Mouse (Mus musculus): ENCODE results near the gene Hrh2.
A peak's percentile ranks its signal among the peaks of the same experiment; 100 is the strongest.

Gene Hrh2

DNA sequence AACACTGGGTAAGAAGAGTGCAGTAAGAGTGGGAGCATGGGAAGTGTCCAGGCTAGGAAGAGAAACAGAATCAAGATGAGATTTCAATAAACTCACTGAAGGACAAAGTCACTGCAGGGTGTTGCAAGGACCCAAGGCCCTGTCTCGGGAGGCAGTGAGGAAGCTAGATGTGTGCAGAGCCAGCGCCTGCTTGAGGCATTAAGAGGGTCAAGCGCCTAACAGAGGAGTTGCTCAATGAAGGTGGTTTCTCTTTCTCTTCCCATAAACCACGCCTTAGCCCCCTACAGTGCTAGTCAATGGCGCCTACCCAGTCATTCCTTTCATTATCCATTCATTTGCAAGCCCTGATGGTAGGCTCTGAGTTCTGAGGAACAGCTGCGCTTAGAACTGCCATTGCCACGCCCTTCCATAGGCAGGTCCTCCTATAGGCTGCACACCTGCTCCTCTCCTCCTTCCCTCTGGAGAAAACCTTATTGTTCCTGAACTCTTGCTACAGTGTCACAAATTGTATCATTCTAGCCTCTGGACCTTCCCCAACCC lies 23.9 kb downstream of the Hrh2 start:
- DNase-seq (ENCODE audit: low read depth, low spot score), result no peak

DNA sequence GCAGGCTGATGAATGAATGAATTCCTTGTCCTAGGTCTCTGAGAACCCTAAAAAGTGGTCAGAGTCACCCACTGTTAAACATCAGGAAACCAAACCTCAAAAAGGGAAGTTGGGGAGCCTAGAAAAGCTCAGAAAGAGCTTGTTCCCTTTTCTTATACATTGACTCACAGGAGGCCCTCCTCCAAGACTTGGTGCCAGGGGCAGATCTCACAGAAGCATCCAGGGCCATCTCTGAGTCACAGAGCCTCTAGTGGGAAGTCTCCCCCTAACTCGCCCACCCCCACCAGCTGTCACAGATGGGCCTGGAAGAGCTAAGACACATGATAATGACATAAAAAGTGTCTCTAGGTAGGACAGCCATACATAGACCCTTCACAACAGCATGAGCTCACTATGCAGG lies 26.4 kb downstream of the Hrh2 start:
- no peak for DNase-seq (ENCODE audit: low read depth, low spot score)

DNA sequence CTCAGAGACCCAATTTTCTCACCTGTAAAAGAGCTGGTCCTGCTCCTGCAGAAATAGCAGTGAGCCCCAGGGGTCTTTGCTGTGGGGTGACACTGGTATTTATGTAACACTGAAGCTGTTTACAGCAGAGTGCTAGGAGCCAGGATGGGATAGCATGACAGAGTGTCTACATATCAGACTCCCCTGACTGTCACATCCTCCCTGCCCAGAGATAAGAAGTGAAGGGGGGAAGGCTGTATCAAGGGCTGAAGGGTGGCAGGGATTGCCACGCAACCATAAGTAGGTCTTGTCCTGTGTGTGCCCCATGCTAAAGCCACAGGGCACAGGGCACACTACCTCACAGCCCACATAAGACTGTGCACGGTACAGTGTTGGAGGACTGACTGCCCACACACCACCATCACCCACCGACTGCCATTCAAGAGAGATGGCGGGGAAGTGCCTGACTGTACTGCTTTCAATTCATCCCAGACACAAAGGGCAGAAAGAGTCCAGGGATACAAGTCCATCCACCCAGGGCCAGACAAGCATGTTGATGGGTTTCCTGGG lies 29.8 kb downstream of the Hrh2 start:
- DNase-seq (ENCODE audit: low read depth, low spot score), result no peak

DNA sequence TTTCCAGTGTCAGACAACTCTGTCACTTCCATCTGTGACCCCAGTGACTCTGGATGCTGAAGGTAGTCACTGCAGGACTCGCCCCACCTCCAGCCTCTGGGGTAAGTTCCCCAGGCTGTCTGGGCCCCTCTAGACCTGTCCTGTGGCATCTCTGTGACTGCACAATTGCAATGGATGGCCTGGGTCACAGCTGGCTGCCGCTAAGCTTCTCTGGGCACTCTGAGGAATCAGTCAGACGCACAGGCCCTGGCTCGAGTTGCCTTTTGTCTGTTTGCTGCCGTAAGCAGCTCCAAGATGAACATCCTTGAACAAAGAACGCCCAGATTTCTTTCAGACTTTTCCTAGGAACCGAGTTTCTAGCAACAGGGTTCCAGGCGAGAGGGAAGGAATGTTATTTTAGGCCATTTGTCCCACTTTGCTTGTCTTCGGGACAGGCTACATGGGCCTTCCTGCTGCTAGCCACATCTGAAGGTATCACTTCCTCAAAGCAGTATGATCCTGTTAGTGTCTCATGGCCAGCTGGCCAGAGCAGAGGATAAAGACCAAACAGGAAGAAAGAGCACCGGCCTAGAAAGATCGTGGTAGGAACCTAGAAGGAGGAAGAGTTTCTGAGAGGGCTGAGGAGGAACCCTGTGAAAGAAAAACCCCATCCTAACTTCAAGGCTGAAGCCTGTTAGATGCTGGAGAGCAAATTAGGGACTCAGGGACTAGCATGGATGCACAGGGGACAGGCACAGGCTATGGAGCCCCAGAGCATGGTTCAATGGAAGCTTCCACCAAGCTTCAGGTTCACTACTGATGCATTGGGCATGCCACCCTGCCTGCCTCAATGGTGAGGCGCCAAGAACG lies 31.2 kb downstream of the Hrh2 start:
- no peak for DNase-seq (ENCODE audit: low read depth, low spot score)

DNA sequence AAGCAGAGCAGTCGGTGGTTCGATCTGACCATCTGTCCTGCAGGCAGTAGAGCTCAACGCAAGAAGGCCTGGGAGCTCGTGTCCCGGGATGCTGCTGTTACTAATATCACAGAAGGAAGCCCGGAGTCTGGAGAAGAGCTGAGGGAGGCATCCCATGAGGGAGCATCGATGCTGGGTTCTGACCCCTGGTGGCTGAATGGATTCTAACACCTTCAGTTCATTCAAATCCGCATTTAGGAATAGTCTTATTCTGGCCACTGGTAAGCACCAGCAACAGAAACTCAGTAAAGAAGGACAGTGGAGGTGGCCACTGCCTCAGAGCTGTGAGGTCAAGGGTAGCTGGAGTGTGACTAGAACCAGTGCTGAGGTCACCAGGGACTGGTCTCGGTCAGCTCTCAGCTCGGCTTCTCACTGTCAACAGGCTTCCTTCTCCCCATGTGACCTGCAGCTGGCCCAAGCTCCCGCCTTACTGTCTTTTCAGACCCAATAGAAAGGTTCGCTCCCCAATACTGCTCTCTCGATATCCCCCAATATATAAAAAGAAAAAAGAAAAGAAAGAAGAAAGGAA lies 36.1 kb downstream of the Hrh2 start:
- DNase-seq (ENCODE audit: low read depth, low spot score), result peak; percentile 62

DNA sequence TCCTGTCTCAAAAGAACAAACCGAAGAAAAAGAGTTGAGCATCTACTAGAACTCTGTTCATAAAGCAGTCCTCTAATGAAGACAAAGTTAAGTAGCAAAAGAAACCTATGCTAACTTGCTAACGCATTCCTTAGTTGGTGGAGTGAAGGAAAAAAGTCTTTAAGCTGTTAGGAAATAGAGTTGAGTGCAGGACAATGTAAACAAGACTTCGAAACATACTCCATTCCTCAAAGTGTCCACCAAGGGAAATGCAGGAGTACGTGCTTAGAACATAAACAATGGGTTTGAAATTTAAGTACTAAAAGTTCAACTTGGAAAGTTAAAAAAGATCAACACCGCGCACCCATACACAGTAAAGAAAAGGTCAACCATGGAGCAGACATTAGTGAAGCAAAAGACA lies 38.2 kb downstream of the Hrh2 start:
- DNase-seq (ENCODE audit: low read depth, low spot score), result no peak

DNA sequence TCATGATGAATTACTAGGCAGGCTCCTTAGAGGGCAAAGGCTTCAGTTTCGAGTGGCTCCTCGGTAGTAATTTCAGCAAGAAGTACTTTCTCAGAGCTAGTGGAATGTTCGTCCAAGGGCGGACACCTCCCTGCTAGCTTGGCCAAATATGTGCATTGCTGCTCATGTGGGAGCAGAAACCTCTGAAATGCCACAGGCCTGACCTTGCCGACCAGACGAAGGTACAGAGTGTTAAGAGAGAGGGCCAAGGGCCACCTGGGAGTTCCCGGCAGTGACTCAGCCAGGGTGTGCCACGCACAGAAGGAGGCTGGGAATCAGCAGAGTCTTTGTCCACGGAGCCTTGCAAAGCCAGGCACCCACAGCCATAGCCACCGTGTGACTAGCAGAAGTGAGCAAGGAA lies 39.9 kb downstream of the Hrh2 start:
- DNase-seq (ENCODE audit: low read depth, low spot score), result no peak

DNA sequence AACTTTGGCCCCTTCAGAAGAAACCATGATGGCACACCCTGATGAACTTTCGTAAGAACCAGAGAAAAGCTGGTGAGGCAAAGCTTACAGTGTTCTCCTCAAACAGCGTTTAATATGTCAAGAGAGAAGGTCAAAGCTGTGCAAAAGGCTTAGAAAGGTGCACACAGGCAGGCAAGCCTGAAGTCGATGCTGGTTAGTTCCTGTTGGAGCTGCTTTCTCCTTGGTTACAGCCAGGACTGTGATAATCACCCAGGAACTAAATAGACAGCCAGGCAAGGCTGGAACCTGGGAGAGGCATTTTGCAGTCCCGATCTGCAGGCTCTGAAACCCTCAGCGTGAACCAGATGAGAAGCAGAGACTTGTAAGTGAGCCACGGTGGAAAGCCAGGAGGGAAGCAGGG lies 45.6 kb downstream of the Hrh2 start:
- DNase-seq (ENCODE audit: low read depth, low spot score), result no peak

DNA sequence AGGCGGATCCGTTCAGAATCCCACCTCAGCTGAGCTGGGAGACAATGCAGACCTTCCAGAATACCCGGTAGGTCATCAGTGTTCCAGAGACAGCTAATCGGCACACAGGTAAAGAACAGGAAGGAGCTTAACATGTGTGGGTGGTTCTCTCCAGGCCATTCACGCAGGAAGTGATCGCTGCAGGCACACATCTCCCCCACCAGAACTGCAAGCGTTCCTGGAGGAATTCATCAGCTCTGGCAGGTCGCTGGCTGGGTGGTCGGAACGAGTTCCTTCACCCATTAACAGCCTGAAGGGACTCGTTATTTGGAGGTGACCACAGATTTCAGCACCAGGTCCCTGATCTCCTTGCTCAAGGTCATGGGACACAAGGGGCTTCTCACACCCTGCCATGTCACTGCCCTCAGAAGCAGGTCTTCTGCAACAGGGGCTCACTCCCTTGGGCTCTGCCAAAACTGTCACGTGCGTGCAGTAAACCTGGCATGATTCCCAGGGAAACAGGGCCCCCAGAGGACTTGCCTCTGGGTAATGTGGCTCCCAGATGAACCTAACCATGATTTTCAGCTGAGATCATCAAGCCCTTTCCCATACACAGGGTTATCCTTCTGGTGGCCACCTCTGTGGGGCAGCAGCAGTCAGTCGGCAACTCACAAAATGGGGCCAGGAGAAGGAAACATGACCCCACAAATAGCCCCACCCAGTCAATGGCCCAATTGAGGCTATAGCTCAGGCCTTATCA lies 46.8 kb downstream of the Hrh2 start:
- DNase-seq (ENCODE audit: low read depth, low spot score), result no peak

DNA sequence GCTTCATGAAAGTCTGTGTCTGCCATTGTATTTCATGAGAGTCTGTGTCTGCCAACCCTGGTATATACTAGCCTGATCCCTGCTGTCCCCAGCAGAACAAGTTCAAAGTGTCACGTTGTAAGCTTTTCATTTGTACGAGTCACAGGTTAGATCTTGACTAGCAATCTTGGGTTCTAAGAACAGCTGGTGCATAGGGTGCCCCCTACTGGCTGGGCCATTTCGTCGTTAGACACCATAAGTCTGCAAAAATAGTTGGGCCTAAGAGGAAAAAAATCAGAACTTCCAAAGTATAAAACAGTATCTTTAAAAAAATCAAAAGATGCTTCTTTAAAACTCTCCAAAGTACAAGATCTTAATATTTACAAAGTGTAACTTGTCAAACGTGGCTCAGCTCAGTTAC lies 50.5 kb downstream of the Hrh2 start:
- no peak for DNase-seq (ENCODE audit: low read depth, low spot score)

DNA sequence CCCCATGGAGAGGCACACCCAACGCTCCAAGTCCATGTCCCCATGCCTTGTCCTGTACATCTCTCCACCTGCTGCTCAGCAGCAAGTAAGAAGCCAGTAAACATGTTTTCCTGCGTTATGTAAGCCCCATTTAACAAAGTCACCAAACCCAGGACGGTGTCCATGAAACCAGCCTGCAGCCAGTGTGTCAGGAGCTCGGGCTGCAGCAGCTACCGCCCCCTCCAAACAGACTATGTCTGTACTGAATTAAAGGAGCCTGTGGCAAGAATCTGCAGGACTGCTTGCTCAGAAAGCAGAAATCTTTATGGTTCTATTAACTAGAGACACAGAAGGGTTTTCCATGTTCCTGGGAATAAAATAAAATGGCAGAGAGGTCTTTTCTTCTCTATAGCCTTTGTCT lies 53.3 kb downstream of the Hrh2 start:
- no peak for DNase-seq (ENCODE audit: low read depth, low spot score)

DNA sequence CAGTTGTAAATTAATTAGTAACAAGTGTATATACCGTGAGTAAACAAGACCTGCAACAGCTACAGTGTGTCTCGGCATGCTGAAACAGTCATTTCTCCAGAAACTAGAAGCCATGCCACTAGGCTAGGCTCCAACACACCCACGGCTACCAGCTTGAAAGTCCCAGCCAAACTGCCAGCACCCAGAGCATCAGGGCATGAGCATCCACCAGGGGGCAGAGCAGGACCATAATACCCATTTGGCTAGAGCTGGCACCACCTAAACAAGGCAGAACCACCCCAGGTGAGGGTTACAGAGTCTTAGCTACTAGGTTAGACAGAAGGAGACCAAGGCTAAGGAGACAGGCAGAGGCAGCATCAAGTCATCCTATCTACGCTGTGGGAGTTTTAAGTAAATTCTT lies 55.6 kb downstream of the Hrh2 start:
- peak; percentile 83 for DNase-seq (ENCODE audit: low read depth, low spot score)

DNA sequence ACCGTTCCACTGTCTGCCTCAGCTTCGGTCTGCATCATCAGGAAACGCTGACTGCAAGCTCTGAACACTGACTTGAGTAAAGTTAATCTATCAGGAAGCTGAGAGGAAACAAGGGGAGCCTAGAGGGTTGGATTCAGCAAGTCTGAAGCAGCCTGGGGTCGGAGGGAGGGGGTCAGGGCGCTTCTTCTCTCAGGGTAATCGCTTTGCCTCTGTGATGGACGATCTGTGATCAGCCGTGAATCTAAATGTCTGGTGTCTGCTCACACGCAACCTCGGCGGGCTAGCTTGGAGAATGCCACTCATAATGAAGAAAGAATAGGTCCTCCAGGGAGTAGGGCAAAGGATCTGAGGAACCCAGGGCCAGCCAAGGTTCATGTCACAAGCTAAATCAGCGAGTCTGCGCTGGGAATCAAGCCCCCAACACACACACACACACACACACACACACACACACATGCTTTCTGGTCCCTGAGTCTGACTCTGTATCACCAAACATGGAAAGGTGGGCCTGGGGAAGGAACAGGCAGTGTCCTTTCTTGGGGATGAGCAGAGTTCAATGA lies 56.6 kb downstream of the Hrh2 start:
- no peak for DNase-seq (ENCODE audit: low read depth, low spot score)

DNA sequence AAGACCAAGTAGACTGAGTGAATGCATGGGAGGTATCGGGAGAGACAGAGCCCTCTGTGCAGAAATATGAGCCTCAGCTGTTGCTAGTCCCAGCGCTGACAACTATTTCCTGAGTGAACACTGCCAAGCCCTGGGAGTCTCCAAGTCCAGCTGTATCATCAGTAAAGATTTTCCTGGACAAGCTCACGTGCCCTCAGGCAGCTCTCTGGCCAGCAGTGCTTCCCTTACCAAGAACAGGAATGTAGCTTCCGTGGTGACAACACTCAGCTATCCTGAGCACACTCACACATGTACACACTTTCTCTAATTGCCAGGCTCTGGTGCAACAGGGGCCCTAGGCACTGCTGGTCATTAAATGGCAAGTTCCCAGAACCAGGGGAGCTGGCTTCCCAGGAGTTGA lies 57.1 kb downstream of the Hrh2 start:
- DNase-seq (ENCODE audit: low read depth, low spot score), result peak; percentile 51

DNA sequence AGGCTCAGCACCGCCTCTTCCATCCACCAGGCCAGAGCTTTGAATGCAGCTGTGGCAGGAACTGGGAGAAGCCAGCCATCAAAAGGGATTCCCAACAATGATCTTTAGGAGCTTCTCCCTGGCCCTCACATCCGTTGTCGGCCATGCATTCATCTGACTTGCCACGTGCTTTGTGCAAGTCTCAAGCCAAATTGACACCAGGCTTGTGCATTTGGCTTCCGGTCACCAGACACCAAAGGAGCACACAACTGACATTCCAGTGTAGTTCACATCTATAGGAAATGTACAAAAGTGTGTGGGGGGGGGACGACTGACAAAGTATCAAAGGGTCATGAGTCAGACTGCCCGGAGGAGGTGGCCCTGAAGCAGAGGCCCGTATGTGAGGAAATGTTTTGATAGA lies 58.4 kb downstream of the Hrh2 start:
- DNase-seq (ENCODE audit: low read depth, low spot score), result no peak

DNA sequence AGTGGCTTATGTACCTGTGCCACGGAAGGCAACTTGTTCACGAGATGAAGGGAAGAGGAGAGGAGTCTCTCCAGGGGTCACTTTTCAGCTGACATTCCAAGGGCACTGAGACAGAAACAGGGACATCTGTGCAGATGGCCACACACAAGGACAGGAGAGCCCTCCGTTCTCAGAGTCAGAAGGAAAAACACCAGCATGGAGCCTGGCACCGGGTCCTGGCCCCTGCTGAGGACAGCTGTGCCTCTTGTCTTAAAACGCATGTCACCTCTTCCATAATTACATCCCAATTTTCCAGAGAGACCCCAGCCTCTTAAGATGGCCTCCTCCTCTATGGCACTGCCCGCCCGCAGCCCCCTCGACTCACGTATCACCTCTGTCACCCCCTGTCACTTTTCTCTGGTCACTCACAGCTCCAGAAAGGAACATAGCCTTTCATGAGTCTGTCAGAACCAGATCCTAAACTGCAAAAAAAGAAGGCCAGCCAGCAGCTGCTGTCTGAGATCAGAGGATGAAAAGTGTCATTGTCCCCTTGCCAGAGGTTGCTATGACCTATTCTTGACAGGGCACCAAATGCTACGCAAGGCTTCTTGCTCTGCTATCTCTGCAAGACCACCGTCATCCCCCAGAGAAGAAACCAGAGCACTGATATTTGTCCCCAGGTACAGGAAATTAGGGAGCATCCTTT lies 59.8 kb downstream of the Hrh2 start:
- no peak for DNase-seq (ENCODE audit: low read depth, low spot score)

DNA sequence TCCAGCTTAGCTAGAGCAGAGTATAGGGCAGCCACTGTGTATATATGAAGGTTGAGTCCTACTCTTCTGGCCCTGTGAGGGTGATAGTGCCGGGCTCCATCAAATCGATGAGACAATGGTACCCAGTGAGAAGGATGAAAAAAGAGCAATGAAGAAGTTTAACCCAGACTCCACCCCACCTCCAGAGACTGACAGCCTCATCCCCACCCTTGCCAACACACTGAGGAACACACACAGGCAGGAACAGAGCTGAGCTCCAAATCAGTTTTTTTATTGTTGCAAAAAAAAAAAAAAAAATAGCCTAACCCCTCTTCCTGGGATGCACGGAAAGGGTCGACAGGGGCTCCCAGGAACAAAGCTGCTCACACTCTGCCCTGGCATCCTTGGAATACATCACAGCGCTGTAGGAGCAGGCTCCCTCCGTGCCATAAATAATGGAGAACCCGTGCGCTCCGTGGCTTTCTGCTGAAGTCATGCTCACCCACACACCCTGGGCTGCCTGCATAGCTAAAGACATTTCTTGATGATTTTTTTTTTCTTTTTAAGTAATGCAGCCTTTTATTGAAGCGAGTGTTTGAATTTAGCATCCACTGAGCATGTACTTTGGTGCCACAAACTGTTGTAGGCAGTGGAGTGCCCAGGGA lies 65.8 kb downstream of the Hrh2 start:
- no peak for DNase-seq (ENCODE audit: low read depth, low spot score)

DNA sequence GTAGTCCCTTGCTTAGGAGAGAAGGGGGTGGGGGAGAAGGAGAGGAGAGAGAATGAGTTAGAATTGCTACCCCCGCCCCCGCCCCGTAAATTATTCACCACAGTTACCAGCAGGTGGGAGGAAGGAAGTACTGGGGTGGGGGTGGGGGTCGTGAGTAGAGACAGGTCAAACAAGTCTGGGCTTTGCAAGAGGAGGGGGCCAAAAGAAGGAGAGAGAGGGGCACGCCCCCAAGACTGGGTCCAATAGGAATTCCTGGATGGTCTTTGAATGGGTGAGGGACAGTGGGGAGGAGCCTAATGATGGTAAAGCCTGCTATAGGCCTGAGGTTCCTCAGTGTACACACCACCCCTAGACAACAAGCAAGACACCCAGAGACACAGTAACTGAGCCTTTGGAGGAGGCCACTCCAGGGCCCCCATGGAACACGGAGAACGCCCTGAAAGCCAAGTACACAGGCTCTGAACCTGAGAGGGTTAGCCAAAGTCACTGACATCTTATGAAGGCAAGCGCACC lies 66.4 kb downstream of the Hrh2 start:
- DNase-seq (ENCODE audit: low read depth, low spot score), result no peak

DNA sequence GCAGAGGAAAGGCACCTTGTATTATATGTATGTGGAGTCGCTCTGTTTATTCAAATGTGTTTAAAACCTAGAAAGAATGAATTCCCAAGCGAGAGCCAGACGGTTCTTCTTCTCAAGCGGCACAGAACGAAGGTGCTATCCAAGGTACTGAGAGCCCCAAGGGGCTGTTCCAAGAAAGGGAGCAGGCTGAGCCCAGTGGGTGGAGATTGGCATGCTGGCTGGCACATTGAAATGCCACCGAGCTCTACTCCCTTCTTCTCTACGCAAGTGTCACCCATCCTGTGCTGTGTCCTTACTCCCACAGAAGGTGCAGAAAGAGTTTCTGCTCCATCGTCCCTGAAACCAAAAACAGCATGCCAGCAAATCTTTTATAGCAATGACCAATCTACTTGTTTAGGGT lies 68.4 kb downstream of the Hrh2 start:
- peak; percentile 41 for DNase-seq (ENCODE audit: low read depth, low spot score)

DNA sequence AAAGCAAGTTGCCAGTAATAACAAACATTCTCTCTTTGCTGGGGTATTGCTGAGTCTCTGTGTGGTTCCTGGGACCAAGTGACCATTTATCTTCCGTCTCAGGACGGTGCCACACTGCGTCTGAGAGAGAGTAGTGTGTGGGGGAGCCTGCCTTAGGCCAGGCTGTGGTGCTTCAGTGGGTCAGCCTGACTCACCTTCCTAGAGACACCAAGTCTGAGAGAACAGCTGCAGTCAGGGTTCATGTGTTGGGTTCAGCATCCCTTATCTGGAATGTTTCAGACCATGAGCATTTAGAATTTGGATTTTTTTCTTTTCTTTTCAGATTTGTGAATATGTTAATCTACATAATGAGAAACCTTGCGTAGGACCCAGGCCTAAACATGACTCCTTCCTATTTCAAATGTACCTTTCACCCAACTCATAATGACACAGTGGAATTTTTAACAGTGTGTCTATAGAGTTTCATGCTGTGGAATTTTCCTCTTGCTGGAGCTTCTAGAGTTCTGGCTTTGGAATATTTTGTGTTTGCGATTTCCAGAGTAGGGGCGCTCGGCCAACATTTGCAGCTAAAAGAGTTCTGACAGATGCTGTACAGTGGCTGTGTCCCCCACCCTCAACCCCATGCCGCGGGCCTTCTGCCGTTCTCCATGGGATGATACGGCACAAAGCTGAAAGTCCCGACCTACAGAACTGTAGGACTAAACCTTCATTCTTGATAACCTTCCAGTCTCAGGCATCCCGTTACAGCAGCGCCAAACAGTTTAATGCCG lies 71.0 kb downstream of the Hrh2 start:
- DNase-seq (ENCODE audit: low read depth, low spot score), result no peak

All from mesoderm, embryonic 11.5 days (tissue).